Mouse (Mus musculus) neutrophil, adult 83 days (primary cell): Measurements from ENCODE around the gene Arhgef9. TPM values are rescaled to one million over a fixed set of nuclear protein-coding genes. Genes with fewer than 3 reads are reported as not detected.

ENCODE experiments used
- total RNA-seq, 2 experiments: library from RNA; stranded (reverse); gene quantifications; one replicate each; pipeline ENCODE4 v1.2.4; 2023

The Arhgef9 gene
- not detected for total RNA-seq

GRCm38 (mm10) chrX:95196104-95196919 lies at the start of gene Arhgef9:
Arhgef9 (minus strand) TSS chrX:95196856.

GRCm38 (mm10) chrX:95026361-95026892 lies 170.2 kb downstream of the Arhgef9 start, which contains the start of gene Spin4:
Spin4 (minus strand) TSS chrX:95026682.

Other genes with a start within 250 kb of the Arhgef9 start
- under 1 TPM in 1 of 2 experiments, not detected in 1; 0.13 TPM for gene Spin4, start 170.2 kb downstream of the Arhgef9 start, total RNA-seq
- gene Amer1, start 248.0 kb upstream of the Arhgef9 start, total RNA-seq = 1 to 10 TPM; 2.5 TPM